Mouse (Mus musculus) liver, embryonic 13.5 days (tissue): ENCODE measurements around the gene Vmn2r92. TPM values are rescaled to one million over a fixed set of nuclear protein-coding genes. Genes with fewer than 3 reads are reported as not detected.
"Not testable (repeated sequence)": the region's sequence is repeated elsewhere in the genome, so short reads cannot be mapped to it uniquely, and the experiment has no call there.

ENCODE experiments used
- ATAC-seq: fragments of 200-750 bp; cut with Nextera tagmentation; 2 replicates; pipeline ENCODE4 v1.8.0; 2017; ENCODE audit warnings: low read depth, mild to moderate bottlenecking, moderate number of reproducible peaks, moderate library complexity
- DNase-seq: peaks from one replicate; pipeline ENCODE4 v3.0.0; 2022
- H3K27ac ChIP-seq: fragments of 300-500 bp; sonication (generic); 2 replicates; pipeline ENCODE4 v1.5.1; 2015; ENCODE audit warnings: moderate library complexity, mild to moderate bottlenecking, inconsistent platforms
- H3K27me3 ChIP-seq: fragments of 300-500 bp; sonication (generic); 2 replicates; pipeline ENCODE4 v1.6.1; 2015; ENCODE audit warnings: mild to moderate bottlenecking, inconsistent platforms
- H3K36me3 ChIP-seq: fragments of 300-500 bp; sonication (generic); 2 replicates; pipeline ENCODE4 v1.6.1; 2015; ENCODE audit warnings: mild to moderate bottlenecking, inconsistent platforms
- H3K4me1 ChIP-seq: fragments of 300-500 bp; sonication (generic); replicated peaks from 2 replicates; pipeline ENCODE4 v1.6.1; 2015; ENCODE audit warnings: inconsistent platforms
- H3K4me2 ChIP-seq: fragments of 300-500 bp; sonication (generic); 2 replicates; pipeline ENCODE4 v1.6.1; 2015; ENCODE audit warnings: inconsistent platforms, mild to moderate bottlenecking, moderate library complexity
- H3K4me3 ChIP-seq: fragments of 300-500 bp; sonication (generic); replicated peaks from 2 replicates; pipeline ENCODE4 v1.5.1; 2015; ENCODE audit warnings: mild to moderate bottlenecking, inconsistent platforms
- H3K9ac ChIP-seq: fragments of 300-500 bp; sonication (generic); 2 replicates; pipeline ENCODE4 v1.6.1; 2015; ENCODE audit warnings: mild to moderate bottlenecking, inconsistent platforms
- H3K9me3 ChIP-seq: fragments of 300-500 bp; sonication (generic); replicated peaks from 2 replicates; pipeline ENCODE4 v1.6.1; 2016; ENCODE audit warnings: inconsistent platforms
- WGBS: fragments of 180-500 bp; shearing (Covaris S2); methylation state at CpG from one replicate; pipeline ENCODE4 v1.1.7; 2015; ENCODE audit not compliant: insufficient replicate concordance; 5-methylcytosine and 5-hydroxymethylcytosine counted together
- polyA plus RNA-seq: library from polyadenylated mRNA; unstranded; fragments of >200 nt; fragmentation: Nextera tagmentation; extraction: Ambion mirVana; gene quantifications from 2 replicates; pipeline ENCODE4 v1.2.1, GENCODE M21; 2015

The Vmn2r92 gene
- not detected in 2 replicates for polyA plus RNA-seq

- H3K27ac ChIP-seq, H3K9ac ChIP-seq, ATAC-seq, H3K27me3 ChIP-seq, H3K36me3 ChIP-seq, H3K4me2 ChIP-seq, H3K4me1 ChIP-seq, H3K4me3 ChIP-seq, H3K9me3 ChIP-seq, DNase-seq: not testable (repeated sequence)
- 34% methylated on average over 1 of the region's 1 CpGs for WGBS
These were observed at the start of gene Vmn2r92 for GRCm38 (mm10) chr17:18151587-18151986. Gene Vmn2r92 (plus strand): TSS chr17:18151887.

DNA sequence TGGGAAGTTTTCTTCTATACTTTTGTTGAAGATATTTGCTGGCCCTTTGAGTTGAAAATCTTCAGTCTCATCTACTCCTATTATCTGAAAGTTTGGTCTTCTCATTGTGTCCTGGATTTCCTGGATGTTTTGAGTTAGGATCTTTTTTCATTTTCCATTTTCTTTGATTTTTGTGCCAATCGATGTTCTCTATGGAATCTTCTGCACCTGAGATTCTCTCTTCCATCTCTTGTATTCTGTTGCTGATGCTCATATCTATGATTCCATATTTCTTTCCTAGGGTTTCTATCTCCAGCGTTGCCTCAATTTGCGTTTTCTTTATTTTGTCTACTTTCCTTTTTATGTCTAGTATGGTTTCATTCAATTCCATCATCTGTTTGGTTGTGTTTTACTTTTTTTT, 49.4 kb upstream of the Vmn2r92 start:
- H3K36me3 ChIP-seq, H3K4me2 ChIP-seq, H3K4me1 ChIP-seq, H3K27ac ChIP-seq, H3K27me3 ChIP-seq, H3K9ac ChIP-seq, DNase-seq, ATAC-seq, H3K4me3 ChIP-seq, H3K9me3 ChIP-seq: not testable (repeated sequence)
- WGBS: 64% methylated on average over 3 of the region's 3 CpGs

GRCm38 (mm10) chr17:18161194-18161593, 9.5 kb downstream of the Vmn2r92 start:
- not testable (repeated sequence) for H3K4me3 ChIP-seq, H3K9ac ChIP-seq, H3K4me2 ChIP-seq, H3K27ac ChIP-seq, H3K4me1 ChIP-seq, H3K36me3 ChIP-seq, ATAC-seq, H3K27me3 ChIP-seq, DNase-seq, H3K9me3 ChIP-seq
- 35% methylated on average over 2 of the region's 2 CpGs for WGBS

- DNase-seq (no peak), ATAC-seq (no peak)
- H3K4me2 ChIP-seq: no peak overlapping the region
- H3K9ac ChIP-seq: no peak overlapping the region
- H3K36me3 ChIP-seq: no peaks in the 10 kb centered on the region
- H3K27ac ChIP-seq: no peak overlapping the region
- no peaks in the 10 kb centered on the region for H3K4me1 ChIP-seq
- WGBS: 59% methylated on average over 1 of the region's 1 CpGs
- H3K4me3 ChIP-seq: no peak overlapping the region
- no peaks in the 10 kb centered on the region for H3K27me3 ChIP-seq
- H3K9me3 ChIP-seq: no peaks in the 10 kb centered on the region
These were observed 38.0 kb downstream of the Vmn2r92 start for GRCm38 (mm10) chr17:18189732-18190131.

GRCm38 (mm10) chr17:18221300-18221699, 69.6 kb downstream of the Vmn2r92 start:
- H3K27me3 ChIP-seq: no peaks in the 10 kb centered on the region
- no peak overlapping the region for H3K4me2 ChIP-seq
- ATAC-seq (no peak), DNase-seq (no peak)
- no peak overlapping the region for H3K4me3 ChIP-seq
- H3K36me3 ChIP-seq: no peaks in the 10 kb centered on the region
- 0 out of 2 replicates have a peak, but pooled peaks cover 7% of the 10 kb centered on the region for H3K9me3 ChIP-seq
- H3K9ac ChIP-seq: no peak overlapping the region
- H3K27ac ChIP-seq: no peak overlapping the region
- no peaks in the 10 kb centered on the region for H3K4me1 ChIP-seq

GRCm38 (mm10) chr17:18231996-18232395, 80.3 kb downstream of the Vmn2r92 start:
- Histone ChIP-seq H3K4me2 (no peak overlapping the region), H3K9me3 (no peaks in the 10 kb centered on the region), H3K9ac (no peak overlapping the region), H3K36me3 (no peaks in the 10 kb centered on the region), H3K27ac (no peak overlapping the region), H3K4me3 (no peak overlapping the region), H3K4me1 (no peaks in the 10 kb centered on the region), H3K27me3 (no peaks in the 10 kb centered on the region)
- 47% methylated on average over 2 of the region's 2 CpGs for WGBS
- DNase-seq: no peak
- ATAC-seq: no peak

- Histone ChIP-seq H3K4me1 (no peaks in the 10 kb centered on the region), H3K4me2 (no peak overlapping the region), H3K27me3 (no peaks in the 10 kb centered on the region), H3K9ac (no peak overlapping the region), H3K4me3 (no peak overlapping the region), H3K9me3 (no peaks in the 10 kb centered on the region), H3K36me3 (no peaks in the 10 kb centered on the region), H3K27ac (no peak overlapping the region)
- no peak for DNase-seq
- 62% methylated on average over 14 of the region's 14 CpGs for WGBS
- no peak for ATAC-seq
These were observed 85.2 kb downstream of the Vmn2r92 start for GRCm38 (mm10) chr17:18236931-18237330.

Other genes with a start within 250 kb of the Vmn2r92 start
- not detected in 2 replicates for gene Fpr-rs4, start 130.2 kb upstream of the Vmn2r92 start, polyA plus RNA-seq
- gene Vmn2r124, start 102.5 kb upstream of the Vmn2r92 start, polyA plus RNA-seq: not detected in 2 replicates
- gene Vmn2r91, start 66.9 kb upstream of the Vmn2r92 start, polyA plus RNA-seq: not detected in 2 replicates
- not detected in 2 replicates for gene Vmn2r94, start 125.9 kb downstream of the Vmn2r92 start, polyA plus RNA-seq
- not detected in 2 replicates for gene Vmn2r93, start 146.2 kb downstream of the Vmn2r92 start, polyA plus RNA-seq